Mouse (Mus musculus) olfactory bulb, adult 2 months (tissue): ENCODE measurements around the gene Bbc3.

ENCODE experiments used
- CTCF ChIP-seq: fragments of 200-500 bp; IDR thresholded peaks from 2 replicates; pipeline ENCODE4 v1.5.1; 2012; ENCODE audit warnings: low read depth, mild to moderate bottlenecking, low read length, moderate library complexity; ENCODE audit not compliant: insufficient read depth
- POLR2A ChIP-seq: fragments of 200-500 bp; IDR thresholded peaks from 2 replicates; pipeline ENCODE4 v1.6.1; 2012; ENCODE audit warnings: mild to moderate bottlenecking, low read depth, low read length, moderate library complexity; ENCODE audit not compliant: insufficient read depth

GRCm38 (mm10) chr7:16344598-16344997 lies 36.4 kb downstream of the Bbc3 start:
- TF ChIP-seq CTCF (no peak), POLR2A (no peak)
